Mouse (Mus musculus): ENCODE measurements around the gene Cst3.

- TF ChIP-seq CTCF (IDR thresholded peaks at IDR 0.05; ENCODE audit: control insufficient read depth, insufficient read depth, insufficient read length) = no peak
- TF ChIP-seq CEBPB (IDR thresholded peaks at IDR 0.05; ENCODE audit: low read depth) = no peak
- no peak for TF ChIP-seq MAX (IDR thresholded peaks at IDR 0.05)
- no peak for TF ChIP-seq MYOD1 (IDR thresholded peaks at IDR 0.05; ENCODE audit: control insufficient read depth, insufficient read length, low read depth)
- TF ChIP-seq USF1 (IDR thresholded peaks at IDR 0.05; ENCODE audit: low read depth) = no peak
- no peak for TF ChIP-seq MYOG (IDR thresholded peaks at IDR 0.05; ENCODE audit: control insufficient read depth, extremely low read depth, insufficient read length)
- no peak for TF ChIP-seq FOSL1 (IDR thresholded peaks at IDR 0.05; ENCODE audit: insufficient read depth, low read length, poor library complexity, severe bottlenecking)
These were observed 2.6 kb downstream of the Cst3 start for GRCm38 (mm10) chr2:148872860-148873259.
